Mouse (Mus musculus): ENCODE results near the gene Wbp1l.

Wbp1l gene

GRCm38 (mm10) chr19:46631637-46632036 is 32.8 kb downstream of the Wbp1l start:
- in situ Hi-C loops (cut with MboI): no loop called here

GRCm38 (mm10) chr19:46635766-46636165 is 36.9 kb downstream of the Wbp1l start:
- in situ Hi-C loops (cut with MboI): no loop called here

DNA sequence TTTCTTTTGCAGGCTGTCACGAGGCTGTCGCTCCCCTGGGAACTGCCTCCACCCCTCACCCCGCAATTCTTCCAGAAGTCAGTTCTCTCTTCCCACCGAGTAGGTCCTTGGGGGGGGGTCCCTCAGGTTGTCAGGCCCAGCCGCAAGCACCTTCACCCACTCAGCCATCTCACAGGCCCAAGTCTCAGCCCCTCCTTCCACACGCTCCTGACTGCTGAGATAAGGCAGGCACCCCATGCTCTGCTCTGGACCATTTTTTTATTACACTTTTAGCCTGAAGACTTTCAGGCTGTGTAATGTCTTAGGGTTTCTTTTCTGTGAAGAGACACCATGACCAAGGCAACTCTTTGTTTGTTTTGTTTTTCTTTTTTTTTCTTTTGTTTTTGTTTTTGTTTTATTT is 38.7 kb downstream of the Wbp1l start:
- in situ Hi-C loops (cut with MboI): no loop called here

DNA sequence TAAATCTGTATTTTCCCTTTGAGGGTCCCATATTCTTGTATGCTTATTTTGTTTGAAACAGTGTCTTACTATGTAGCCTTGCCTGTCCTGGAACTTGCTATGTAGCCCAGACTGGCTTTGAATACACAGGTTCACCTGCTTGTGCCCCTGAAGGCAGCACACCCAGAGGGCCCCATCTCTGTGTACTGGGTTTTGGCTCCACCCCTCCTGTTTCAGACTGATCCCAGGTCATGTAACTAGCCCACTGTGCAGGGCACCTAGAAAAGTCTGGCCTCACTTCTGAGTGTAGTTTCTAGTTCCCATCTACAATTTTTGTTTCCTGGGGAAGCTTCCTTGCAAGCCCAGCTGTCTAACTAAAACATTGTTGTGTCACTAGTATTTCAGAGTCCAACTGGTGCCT is 40.2 kb downstream of the Wbp1l start:
- in situ Hi-C loops (cut with MboI): no loop called here

DNA sequence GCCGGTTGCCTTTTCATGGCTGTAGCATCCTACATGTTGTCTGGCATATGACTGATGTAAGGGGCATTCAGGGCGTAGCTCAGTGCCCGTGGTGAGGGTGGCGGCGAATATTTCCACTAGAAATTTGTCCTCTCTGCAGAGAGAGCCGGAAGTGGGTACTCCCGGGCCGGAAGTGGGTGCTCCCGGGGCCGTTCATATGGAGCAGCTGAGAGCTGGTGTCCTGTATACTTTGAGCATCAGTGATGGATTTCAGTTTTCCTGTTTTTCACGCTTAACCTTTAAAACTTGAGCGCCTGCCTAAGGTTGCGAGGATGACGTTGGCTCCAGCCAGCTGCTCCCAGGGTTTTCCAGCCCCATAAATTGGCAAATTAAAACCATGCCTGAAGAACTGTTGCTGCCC is 40.6 kb downstream of the Wbp1l start:
- in situ Hi-C loops (cut with MboI): no loop called here

DNA sequence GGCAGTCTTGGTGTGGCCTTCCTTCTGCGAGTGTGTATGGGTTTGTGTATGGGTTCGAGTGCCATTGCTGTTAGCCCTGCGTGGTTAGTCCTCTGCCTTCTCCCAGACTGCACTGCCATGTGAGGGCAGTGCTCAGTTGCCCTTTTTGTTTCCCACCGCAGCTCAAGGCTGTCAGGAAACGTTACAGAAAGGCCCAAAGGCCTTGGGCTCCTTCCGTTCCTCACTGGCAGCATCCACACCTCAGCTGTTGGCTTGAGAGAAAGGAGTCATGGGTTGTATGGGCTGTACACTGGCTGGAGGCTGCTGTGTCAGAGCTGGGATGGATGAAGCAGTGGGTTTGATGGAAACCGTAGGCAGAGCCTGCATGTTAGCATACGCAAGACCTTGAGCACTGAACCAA is 41.9 kb downstream of the Wbp1l start:
- in situ Hi-C loops (cut with MboI): no loop called here

DNA sequence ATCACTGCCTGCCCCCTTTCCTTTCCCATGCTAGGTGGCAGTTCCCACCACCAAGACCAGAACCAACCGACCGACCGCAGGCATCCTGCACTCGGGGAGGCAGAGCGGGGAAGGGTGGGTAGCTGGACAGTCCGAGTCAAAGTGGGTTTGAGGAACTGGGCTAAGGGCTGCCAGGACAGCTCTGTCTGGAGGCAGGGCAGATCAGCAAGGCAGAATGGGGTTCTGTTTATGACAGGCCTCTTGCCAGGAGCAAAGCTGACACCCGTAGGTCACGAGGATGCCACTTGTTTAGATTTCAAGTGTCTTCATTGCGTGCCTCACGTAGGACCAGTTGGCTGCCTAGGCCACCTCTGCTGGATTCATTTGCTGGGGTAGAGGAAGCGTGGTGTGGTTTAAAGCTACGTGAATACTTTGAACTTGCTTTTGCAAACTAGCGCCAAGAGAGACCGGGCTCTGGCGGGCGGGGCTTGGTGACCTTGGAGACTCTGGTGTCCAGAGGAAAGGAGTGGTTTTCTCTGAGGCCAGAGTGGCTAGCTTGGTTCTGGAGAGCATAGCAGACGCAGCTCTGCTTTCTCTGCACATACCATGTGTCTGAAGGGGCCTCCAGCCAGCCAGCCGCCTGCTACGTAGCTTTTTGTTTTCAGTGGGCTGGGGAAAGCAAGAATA is 42.7 kb downstream of the Wbp1l start:
- in situ Hi-C loops (cut with MboI): no loop called here

DNA sequence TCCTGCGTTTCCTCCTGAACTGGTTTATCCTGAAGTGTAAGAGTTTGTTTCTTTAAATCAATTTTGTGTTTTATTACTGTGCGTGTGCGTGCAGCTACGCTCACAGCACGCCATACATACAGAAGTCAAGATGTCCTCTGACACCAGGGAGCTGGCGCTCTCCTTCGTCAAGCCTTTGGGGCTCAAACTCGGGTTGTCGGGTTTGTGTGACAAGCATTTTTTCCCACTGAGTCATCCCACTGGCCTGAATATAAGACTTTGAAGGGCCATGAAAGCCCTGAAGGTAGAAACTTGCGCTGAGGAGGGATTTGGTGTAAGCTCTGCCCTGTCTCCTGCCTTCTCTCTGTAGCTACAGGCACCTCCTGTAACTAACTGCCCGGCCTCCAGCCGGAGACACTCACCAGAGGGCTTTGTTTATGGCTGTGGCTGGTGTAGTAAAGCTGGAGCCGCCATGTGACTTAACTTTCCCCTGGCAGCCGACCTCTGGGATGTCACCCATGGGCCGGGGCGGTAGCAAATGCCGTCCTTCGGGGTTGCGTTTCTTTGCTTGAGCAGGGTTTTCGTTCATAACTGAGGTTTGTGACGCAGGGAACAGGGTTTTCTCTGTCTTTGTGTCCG is 43.4 kb downstream of the Wbp1l start:
- in situ Hi-C loops (cut with MboI): no loop called here

GRCm38 (mm10) chr19:46643236-46643635 is 44.4 kb downstream of the Wbp1l start:
- in situ Hi-C loops (cut with MboI): no loop called here

DNA sequence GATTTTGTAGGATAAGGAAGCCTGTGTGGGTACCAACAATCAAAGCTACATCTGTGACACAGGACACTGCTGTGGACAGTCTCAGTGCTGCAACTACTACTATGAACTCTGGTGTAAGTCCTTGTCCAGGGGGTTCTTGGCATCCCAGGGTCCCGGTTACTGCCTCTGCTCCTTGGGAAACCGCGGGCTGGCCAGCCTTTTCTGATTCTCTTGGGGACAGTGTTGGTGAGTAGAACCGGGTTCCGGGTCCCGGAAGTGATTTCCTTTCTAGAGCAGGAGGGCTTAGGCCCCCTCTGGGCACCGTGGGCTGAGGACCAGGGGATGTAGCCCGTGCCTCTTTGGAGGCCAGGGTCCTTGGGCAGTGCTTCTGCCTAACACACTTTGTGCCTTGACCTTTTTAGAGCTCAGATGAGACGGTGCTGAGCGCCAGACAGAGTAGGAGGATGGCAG is 45.5 kb downstream of the Wbp1l start:
- in situ Hi-C loops (cut with MboI): no loop called here

DNA sequence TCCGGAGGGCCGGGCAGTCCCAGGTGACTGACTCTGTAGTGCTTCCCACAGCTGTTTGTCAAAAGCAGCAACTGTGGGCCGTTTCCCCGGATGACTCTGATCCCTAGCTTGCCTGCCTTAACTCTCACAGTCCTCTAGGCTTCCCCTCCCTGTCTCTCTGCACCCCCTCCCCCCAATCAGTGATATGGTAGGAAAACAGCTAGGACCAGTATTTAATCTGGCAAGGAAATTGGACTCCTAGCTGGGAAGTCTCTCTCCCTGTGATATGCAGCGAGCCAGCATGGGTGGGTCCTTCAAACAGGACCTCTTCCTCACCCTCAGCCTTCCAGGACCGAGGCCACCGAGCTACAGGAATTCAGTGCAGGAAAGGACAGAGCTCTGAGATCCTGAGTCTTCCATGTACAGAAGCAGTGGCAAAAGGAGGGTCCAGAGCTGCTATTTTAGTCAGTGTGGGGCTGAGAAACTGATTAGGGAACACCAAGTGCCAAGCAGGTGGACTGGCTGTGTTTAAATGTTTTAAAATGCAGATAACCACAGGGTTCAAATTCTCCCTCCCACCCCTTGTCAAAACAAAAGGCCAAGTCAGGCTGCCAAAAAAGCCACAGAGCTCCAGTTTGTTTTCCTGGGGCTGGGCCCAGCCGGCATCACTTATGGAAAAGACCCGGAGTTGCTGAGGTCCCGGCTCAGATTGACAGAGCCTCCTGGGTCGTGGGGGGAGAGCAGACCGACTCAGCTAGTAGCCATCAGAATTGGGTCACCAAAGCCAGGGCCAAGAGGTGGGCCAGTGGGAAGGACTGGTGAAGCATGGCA is 46.1 kb downstream of the Wbp1l start:
- in situ Hi-C loops (cut with MboI): no loop called here

DNA sequence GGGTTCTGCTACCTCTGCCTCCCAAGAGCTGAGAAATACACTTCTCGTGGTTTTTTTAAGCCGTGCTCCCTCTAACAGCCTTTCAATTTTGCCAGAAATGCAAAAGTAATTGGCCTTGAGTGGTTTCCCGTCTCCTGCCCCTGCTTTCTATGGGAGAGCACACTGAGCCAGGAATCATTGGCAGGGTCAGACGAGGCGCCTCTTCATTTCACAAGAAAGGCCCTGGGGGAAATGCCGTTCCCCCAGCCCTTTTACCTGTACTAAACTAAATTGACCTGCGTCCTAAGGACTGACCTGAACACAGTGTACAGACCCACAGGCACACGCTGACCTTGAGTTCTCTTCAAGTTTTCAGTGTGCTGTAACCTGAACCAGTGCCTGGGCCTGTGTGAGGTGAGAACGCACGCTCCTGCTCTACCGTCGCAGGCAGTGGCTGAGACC is 47.2 kb downstream of the Wbp1l start:
- in situ Hi-C loops (cut with MboI): no loop called here

GRCm38 (mm10) chr19:46647254-46647653 is 48.4 kb downstream of the Wbp1l start:
- in situ Hi-C loops (cut with MboI): no loop called here

GRCm38 (mm10) chr19:46647850-46648249 is 49.0 kb downstream of the Wbp1l start:
- in situ Hi-C loops (cut with MboI): no loop called here

DNA sequence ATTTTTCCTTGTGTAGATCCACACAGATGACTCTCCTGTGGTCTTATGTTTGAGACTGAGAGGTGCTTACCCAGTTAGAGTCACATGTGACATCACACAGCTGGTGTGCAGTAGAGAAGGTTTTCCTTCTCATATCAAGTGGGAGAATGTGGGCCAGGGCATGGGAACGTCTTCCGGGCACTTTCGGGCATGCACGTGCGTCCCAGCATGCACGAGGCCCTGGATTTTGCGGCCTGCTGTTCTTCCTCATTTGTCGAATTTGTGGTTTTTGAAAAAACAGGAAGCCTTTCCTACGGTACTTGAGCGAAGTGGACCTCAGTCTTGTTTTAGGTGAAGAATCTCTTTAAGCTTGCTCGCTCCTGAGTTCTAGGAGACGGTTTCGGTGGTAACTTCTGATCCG is 49.7 kb downstream of the Wbp1l start:
- in situ Hi-C loops (cut with MboI): no loop called here

- in situ Hi-C loops (cut with MboI): no loop called here
Measured at GRCm38 (mm10) chr19:46653188-46653587, 54.3 kb downstream of the Wbp1l start.

DNA sequence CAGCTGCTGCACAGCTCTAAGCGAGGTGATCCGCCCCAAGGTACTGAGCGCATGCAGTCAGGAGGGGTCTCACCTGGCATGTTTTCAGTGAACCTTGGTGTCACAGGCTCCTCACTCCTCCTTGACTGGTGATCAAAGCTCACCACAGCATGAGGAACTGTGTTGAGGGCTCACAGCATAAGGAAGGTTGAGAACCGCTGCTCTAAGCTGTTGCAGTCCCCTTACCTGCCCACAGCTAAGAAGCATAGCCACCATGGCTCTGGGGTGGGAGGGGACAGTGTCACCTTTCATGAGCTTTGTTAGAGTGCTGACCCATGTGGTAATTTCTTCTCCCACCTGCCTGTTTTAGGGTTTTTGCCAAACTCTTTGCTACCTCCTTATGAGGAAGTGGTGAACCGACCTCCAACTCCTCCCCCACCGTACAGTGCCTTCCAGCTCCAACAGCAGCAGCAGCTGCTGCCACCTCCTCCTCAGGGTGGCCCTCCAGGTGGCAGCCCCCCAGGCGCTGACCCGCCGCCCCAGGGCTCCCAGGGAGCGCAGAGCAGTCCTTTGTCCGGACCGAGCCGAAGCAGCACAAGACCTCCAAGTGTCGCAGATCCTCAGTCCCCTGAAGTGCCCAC is 54.8 kb downstream of the Wbp1l start:
- in situ Hi-C loops (cut with MboI): no loop called here

GRCm38 (mm10) chr19:46655626-46656025 is 56.7 kb downstream of the Wbp1l start:
- in situ Hi-C loops (cut with MboI): no loop called here

DNA sequence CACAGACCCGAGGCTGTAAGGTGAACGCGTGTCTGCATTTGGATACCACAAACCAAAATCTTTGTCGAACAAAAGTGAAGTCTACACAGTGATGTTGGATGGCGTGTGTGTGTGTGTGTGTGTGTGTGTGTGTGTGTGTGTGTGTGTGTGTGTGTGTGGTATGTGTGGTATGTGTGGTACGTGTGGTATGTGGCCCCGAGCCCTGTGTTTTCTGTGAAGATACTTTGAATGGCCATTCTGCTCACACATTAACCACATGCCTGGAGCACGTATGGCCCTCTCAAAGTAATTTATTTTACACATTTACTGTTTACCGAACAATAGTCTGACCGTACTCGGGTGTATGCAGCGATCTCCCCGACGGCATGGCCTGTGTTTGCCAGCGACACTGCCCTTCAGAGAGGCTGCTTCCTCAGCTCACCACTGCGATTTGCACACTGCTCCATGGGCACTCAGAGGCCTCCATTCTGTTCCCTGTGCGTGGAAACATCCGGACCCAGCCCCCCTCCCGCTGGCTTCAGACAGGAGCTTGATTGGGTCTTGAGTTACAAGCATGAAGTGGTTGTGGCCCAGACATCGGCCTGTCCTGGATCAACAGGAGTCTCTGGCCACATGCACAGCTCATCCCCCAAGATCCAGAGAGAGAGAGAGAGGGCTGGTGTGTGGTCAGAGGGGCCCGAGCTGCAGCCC is 57.4 kb downstream of the Wbp1l start:
- in situ Hi-C loops (cut with MboI): no loop called here

DNA sequence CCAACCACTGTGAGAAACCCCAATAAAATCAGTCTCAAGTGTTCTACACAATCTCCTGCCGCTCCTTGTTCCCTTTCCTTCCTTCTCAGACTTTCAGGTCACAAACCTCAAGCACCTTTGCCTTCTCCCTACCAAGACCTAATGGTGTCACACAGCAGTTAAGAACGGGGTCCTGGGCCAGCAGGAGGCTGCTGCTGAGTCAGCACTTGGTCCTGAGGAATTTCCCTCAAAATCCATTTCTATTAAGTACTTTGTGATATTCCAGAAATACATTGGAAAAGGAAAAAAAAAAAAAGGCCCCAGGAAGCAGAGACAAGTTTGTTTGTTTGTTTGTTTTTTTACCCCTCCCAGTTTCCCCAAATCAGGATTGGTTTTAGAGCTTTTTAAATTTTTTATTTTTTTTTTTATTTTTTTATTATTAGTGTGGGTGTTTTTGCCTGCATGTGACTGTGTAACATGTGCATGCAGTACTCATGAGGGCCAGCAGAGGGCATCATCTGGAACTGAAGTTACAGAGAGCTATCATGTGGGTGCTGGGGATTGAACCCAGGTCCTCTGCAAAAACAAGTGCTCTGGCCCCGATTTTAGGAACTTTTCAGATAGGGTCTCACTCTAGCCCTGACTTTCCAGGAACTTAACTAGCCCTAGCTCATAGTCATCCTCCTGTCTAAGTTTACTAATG is 58.6 kb downstream of the Wbp1l start:
- in situ Hi-C loops (cut with MboI): no loop called here

DNA sequence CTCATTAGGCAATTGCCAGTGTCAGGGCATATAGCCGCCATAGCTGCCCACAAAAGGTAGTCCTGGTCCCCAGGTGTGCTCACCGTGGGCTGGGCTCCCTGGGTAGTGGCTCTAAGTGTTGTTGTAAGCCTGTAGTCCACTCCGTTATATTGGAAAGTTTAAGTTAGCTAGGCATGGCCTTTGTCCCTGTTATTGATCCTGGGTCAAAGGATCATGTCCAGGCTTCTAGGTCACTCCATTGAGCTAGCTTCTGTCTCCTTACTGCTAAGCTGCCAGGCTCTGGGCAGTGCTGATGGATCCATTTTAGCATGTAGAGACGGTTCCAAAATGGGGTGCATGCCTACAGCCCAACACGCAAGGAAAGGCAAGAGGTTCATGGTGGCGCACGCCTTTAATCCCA is 59.5 kb downstream of the Wbp1l start:
- in situ Hi-C loops (cut with MboI): no loop called here
